Mouse (Mus musculus) heart, embryonic 10.5 days (tissue): ENCODE results near the gene Gpr88. TPM values are rescaled to one million over a fixed set of nuclear protein-coding genes. Genes with fewer than 3 reads are reported as not detected.

ENCODE experiments used
- DNase-seq: peaks from one replicate; pipeline ENCODE4 v3.0.0-alpha.2; 2017; ENCODE audit warnings: low spot score
- H3K27ac ChIP-seq: fragments of 300-500 bp; sonication (generic); 2 replicates; pipeline ENCODE4 v1.5.1; 2016; ENCODE audit warnings: mild to moderate bottlenecking
- H3K27me3 ChIP-seq: fragments of 300-500 bp; sonication (generic); 2 replicates; pipeline ENCODE4 v1.6.1; 2016; ENCODE audit warnings: mild to moderate bottlenecking; ENCODE audit not compliant: poor library complexity, insufficient read depth, severe bottlenecking
- H3K36me3 ChIP-seq: fragments of 300-500 bp; sonication (generic); 2 replicates; pipeline ENCODE4 v1.6.1; 2016; ENCODE audit warnings: mild to moderate bottlenecking, moderate library complexity
- H3K4me1 ChIP-seq: fragments of 300-500 bp; sonication (generic); 2 replicates; pipeline ENCODE4 v1.6.1; 2016; ENCODE audit warnings: mild to moderate bottlenecking
- H3K4me3 ChIP-seq: fragments of 300-500 bp; sonication (generic); 2 replicates; pipeline ENCODE4 v1.5.1; 2016; ENCODE audit warnings: mild to moderate bottlenecking, moderate library complexity
- H3K9me3 ChIP-seq: fragments of 300-500 bp; sonication (generic); 2 replicates; pipeline ENCODE4 v1.6.1; 2016; ENCODE audit warnings: mild to moderate bottlenecking, moderate library complexity
- WGBS: fragments of 180-500 bp; shearing (Covaris S2); methylation state at CpG from one replicate; pipeline ENCODE4 v1.1.7; 2016; 5-methylcytosine and 5-hydroxymethylcytosine counted together
- polyA plus RNA-seq: library from polyadenylated mRNA; unstranded; fragments of >200 nt; fragmentation: Nextera tagmentation; extraction: Ambion mirVana; gene quantifications from 2 replicates; pipeline ENCODE4 v1.2.1, GENCODE M21; 2016

Gpr88 gene
- polyA plus RNA-seq, 1 experiment from 2014 or later: 0.62 TPM

DNA sequence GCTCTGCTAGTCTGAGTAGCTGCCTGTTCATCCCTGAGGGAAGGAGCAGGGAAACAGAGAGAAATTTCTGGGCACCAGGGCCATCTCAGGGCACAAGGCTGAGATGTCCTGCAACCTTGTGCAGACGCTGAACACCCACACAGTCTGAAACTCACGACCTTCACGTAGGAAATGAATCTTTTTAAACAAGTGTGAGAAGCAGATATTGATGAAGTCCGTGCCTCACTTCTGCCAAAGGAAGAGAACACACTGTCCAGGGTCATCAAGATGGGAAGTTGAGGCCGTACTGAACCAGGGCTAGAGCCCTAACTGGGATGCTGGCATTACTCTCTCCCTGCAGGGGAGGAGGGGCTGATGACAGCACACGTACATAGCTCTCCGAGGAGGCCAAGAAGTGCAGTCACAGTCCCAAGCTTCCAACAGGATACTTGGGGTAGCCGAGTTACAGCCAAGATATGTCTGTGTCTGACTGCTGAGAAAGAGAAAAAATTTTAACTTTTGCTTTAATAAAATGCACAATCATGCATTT lies 46.9 kb downstream of the Gpr88 start:
- H3K36me3 ChIP-seq: no peaks in the 10 kb centered on the region
- no peak overlapping the region for H3K4me3 ChIP-seq
- no peak overlapping the region for H3K27ac ChIP-seq
- H3K9me3 ChIP-seq: no peaks in the 10 kb centered on the region
- no peak for DNase-seq
- no peaks in the 10 kb centered on the region for H3K27me3 ChIP-seq
- WGBS: 54% methylated on average over 8 of the region's 8 CpGs
- H3K4me1 ChIP-seq: peaks cover 11% of the 10 kb centered on the region

DNA sequence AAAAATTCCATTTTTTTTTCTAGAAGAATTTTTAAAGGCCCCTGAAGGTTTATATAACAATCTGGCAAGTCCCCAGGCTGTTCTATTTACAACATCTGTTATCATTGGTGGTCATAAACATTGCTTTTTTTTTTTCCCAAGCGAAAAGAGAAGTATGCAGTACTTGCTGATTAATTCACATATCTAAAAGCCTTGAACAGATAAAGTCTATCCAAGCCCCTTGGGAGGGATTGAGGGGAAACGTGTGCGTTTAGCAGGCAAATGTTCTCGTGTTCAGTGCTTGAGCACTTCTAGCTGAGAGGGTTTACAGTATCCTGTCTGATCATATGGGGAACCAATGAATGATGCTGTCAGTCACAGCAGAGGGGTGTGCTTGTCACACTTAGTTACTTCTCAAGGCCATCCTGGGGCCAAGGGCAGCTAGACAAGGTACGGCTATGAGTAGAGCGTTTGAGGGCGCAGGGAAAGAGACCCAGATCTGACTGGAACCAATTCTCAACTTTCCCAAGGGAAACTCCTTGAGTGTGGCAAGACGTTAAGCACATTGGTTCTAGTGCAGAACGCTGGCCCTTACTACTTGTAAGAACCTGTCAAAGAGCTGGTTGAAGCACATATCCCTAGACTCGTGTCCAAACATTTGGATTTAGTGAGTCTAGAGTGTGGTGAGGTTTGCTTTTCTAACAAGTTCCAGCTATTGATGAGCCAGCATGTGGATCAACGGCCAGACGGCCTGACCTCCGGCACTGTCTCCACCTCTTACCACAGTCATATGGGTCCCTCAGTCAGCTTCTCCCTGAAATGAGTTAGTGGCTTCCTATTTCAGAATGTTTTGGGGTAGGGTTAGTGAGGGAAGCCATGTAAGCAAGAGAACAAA lies 47.7 kb downstream of the Gpr88 start:
- Histone ChIP-seq H3K4me1 (peaks cover 6% of the 10 kb centered on the region; the same call in 1 of the 2 replicates), H3K4me3 (no peak overlapping the region), H3K27me3 (no peaks in the 10 kb centered on the region), H3K9me3 (no peaks in the 10 kb centered on the region), H3K27ac (no peak overlapping the region), H3K36me3 (no peaks in the 10 kb centered on the region)
- no peak for DNase-seq
- 70% methylated on average over 13 of the region's 13 CpGs for WGBS

DNA sequence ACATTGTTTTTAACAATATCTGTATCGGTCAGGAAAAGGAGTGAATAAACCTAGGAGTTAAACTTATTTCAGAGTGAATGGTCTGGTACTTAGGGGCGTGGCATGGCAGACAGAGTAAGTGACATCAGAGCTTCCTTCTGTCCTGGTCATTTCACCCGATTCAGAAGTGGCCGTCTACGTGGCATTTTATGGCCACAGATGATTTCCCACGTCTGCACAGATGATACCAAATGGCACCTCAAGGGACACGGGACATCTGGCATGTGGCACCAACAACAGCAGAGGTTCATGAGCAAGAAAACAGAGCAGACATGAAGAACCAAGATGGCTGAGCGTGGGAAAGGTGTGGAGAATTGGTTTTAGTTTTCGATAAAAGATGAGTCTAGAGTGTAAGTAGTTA lies 48.7 kb downstream of the Gpr88 start:
- Histone ChIP-seq H3K27ac (no peak overlapping the region), H3K9me3 (no peaks in the 10 kb centered on the region), H3K27me3 (no peaks in the 10 kb centered on the region), H3K36me3 (no peaks in the 10 kb centered on the region), H3K4me3 (no peak overlapping the region), H3K4me1 (peaks cover 5% of the 10 kb centered on the region; the same call in 1 of the 2 replicates)
- 83% methylated on average over 9 of the region's 9 CpGs for WGBS
- no peak for DNase-seq

DNA sequence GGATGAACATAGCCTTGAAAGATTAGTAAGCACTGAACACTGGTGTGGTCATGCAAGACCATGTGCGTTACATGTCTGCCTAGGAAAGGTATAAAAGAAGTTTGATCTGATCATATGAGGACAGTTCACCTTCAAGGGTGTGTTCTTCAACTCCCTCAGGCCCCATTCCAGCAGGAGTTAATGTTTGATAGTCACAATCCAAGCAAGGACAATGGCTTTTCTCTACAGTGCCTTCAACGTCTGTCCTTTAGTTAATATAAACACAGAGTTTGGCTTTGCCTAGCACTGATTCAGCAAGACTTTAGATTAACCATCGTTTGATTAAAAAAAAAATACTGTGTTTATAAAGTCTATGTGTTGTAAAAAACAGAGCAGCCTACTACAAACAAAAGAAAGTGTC lies 49.4 kb downstream of the Gpr88 start:
- 54% methylated on average over 3 of the region's 3 CpGs for WGBS

DNA sequence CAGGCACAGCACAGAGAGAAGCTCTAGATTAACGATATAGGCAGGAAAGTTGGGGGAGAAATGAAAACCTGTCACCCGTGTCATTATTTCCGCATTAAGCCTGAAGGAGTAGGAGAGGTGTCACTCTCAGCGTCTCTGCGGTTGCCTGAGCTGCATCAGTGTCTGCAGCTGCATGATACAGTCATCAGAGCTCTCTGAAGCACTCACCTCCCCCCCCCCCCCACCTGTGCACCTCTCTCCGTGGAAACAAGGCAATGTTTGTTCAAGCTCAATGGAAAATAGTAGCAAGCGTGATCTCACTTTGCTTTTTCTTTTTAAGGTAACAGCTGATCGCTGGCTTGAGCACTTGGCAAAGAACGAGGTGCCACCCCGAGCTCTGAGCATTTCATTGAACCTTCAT lies 53.2 kb downstream of the Gpr88 start:
- DNase-seq: no peak
- Histone ChIP-seq H3K27ac (no peak overlapping the region), H3K4me1 (peaks cover 5% of the 10 kb centered on the region; the same call in 1 of the 2 replicates), H3K36me3 (no peaks in the 10 kb centered on the region), H3K9me3 (no peaks in the 10 kb centered on the region), H3K4me3 (no peak overlapping the region), H3K27me3 (no peaks in the 10 kb centered on the region)
- WGBS: 71% methylated on average over 10 of the region's 10 CpGs

More for the DNA sequence above, 49.4 kb downstream of the Gpr88 start:
- no peak for DNase-seq
- no peak overlapping the region for H3K4me3 ChIP-seq
- peaks cover 5% of the 10 kb centered on the region; the same call in 1 of the 2 replicates for H3K4me1 ChIP-seq
- H3K36me3 ChIP-seq: no peaks in the 10 kb centered on the region
- H3K9me3 ChIP-seq: no peaks in the 10 kb centered on the region
- H3K27me3 ChIP-seq: no peaks in the 10 kb centered on the region
- H3K27ac ChIP-seq: no peak overlapping the region

Other genes with a start within 250 kb of the Gpr88 start
- gene Slc30a7, start 246.1 kb downstream of the Gpr88 start, polyA plus RNA-seq: 20.0 and 27.6 TPM in 2 replicates
- gene Extl2, start 246.0 kb downstream of the Gpr88 start, polyA plus RNA-seq: 19.6 and 21.8 TPM in 2 replicates
- 61.3 and 66.1 TPM in 2 replicates for gene Vcam1, start 123.8 kb downstream of the Gpr88 start, polyA plus RNA-seq
- 7.4 and 8.6 TPM in 2 replicates for gene Cdc14a, start 170.5 kb upstream of the Gpr88 start, polyA plus RNA-seq